Mouse (Mus musculus) small intestine, adult 2 months (tissue): ENCODE results near the gene Grk1. TPM values are rescaled to one million over a fixed set of nuclear protein-coding genes. Genes with fewer than 3 reads are reported as not detected.

ENCODE experiments used
- H3K27ac ChIP-seq: fragments of 200-500 bp; 2 replicates; pipeline ENCODE4 v1.5.1; 2012; ENCODE audit warnings: low read depth, low read length, control low read depth, inconsistent platforms; ENCODE audit not compliant: insufficient read depth
- H3K27me3 ChIP-seq: fragments of 200-500 bp; 2 replicates; pipeline ENCODE4 v1.6.1; 2012; ENCODE audit warnings: mild to moderate bottlenecking, moderate library complexity, low read length, inconsistent platforms; ENCODE audit not compliant: control insufficient read depth, insufficient read depth
- H3K36me3 ChIP-seq: fragments of 200-500 bp; 2 replicates; pipeline ENCODE4 v1.6.1; 2012; ENCODE audit warnings: mild to moderate bottlenecking, low read length, control low read depth, inconsistent platforms; ENCODE audit not compliant: control insufficient read depth, insufficient read depth
- H3K4me1 ChIP-seq: fragments of 200-500 bp; 2 replicates; pipeline ENCODE4 v1.6.1; 2012; ENCODE audit warnings: low read length, inconsistent platforms, mixed read lengths; ENCODE audit not compliant: control insufficient read depth, insufficient read depth, insufficient read length
- H3K4me3 ChIP-seq: fragments of 200-500 bp; 2 replicates; pipeline ENCODE4 v1.5.1; 2012; ENCODE audit warnings: low read depth, mild to moderate bottlenecking, control low read depth, inconsistent platforms, low read length, moderate library complexity
- CTCF ChIP-seq: fragments of 200-500 bp; IDR thresholded peaks from 2 replicates; pipeline ENCODE4 v1.5.1; 2012; ENCODE audit warnings: low read depth, mild to moderate bottlenecking, control low read depth, inconsistent platforms, low read length, moderate library complexity, mixed read lengths; ENCODE audit not compliant: insufficient replicate concordance, insufficient read length; ENCODE audit errors: extremely low read depth
- POLR2A ChIP-seq: fragments of 200-500 bp; IDR thresholded peaks from 2 replicates; pipeline ENCODE4 v1.6.1; 2012; ENCODE audit warnings: low read depth, mild to moderate bottlenecking, control low read depth, inconsistent platforms, low read length, moderate library complexity
- WGBS: fragments of 180-500 bp; shearing (Covaris S2); methylation state at CpG from one replicate; pipeline ENCODE4 v1.1.7; 2018; 5-methylcytosine and 5-hydroxymethylcytosine counted together
- polyA plus RNA-seq: library from polyadenylated mRNA; depleted of rRNA; stranded (reverse); fragments of >200 nt; gene quantifications from 2 replicates; pipeline ENCODE4 v1.2.3, GENCODE M21; 2012; rRNA removed

Gene Grk1
- not detected in 2 replicates for polyA plus RNA-seq

DNA sequence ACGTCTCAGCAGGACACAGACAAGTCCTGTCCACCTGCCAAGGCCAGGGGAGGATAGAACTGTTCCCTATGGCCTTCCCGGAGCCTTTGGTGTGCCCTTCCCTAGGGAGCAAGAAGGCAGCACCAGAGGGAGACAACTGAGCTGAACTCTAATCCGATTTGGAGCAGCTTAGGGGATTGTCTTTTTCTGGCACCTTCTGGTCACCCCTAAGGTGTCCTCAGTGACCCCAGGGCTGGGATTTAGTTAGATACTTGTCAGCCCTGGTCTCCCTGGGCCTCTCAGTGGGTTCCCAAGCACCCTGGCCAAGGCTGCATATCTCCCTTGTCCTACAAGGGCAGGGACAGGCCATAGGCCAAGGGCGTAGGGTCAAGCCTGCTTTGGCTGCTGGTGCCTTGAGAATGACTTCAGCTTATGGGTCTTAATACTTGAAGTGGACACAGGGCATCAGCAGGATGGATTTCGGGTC is at the start of gene Grk1:
TSS of gene Grk1 (plus strand) at position 416 of the 466 bp plus-strand sequence.
- 73% methylated on average over 5 of the region's 5 CpGs for WGBS
- H3K27ac ChIP-seq, result no peak within 1 kb of the TSS
- H3K4me3 ChIP-seq, result no peak within 1 kb of the TSS
- no peaks in the 10 kb centered on the region for H3K4me1 ChIP-seq
- no peaks in the 10 kb centered on the region for H3K36me3 ChIP-seq
- H3K27me3 ChIP-seq, result peaks cover 3% of the 10 kb centered on the region; the same call in 1 of the 2 replicates
- TF ChIP-seq POLR2A, result no peak
- TF ChIP-seq CTCF, result no peak

- no peak overlapping the region for H3K4me3 ChIP-seq
- TF ChIP-seq POLR2A (no peak), CTCF (no peak)
- no peak overlapping the region for H3K27ac ChIP-seq
- H3K36me3 ChIP-seq, result peaks cover 49% of the 10 kb centered on the region
- peaks cover 14% of the 10 kb centered on the region; the same call in 1 of the 2 replicates for H3K4me1 ChIP-seq
- H3K27me3 ChIP-seq, result no peaks in the 10 kb centered on the region
- 70% methylated on average over 6 of the region's 6 CpGs for WGBS
These were observed 48.7 kb upstream of the Grk1 start for GRCm38 (mm10) chr8:13356221-13356620.

DNA sequence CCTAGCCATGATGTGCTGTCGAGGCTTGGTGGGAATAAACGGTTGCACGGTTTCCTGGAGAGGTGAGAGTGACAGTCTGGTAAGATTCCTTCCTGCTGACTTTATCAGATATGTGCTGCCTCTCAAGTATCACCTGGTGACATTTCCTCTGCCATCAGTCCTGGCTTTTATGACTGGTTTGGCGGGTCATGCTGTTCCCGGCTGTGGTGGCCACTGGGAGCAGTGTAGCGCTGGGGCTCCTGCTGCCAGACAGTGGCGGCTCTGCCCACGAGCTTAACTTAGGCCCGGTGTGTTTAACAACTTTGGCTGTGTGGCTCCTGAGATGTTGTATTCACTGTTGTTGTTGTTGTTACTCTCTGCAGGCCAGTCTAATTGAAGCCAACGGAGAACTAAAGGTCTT is 48.2 kb upstream of the Grk1 start:
- no peak for TF ChIP-seq CTCF
- TF ChIP-seq POLR2A, result no peak
- peaks cover 10% of the 10 kb centered on the region; the same call in 1 of the 2 replicates for H3K4me1 ChIP-seq
- H3K27me3 ChIP-seq, result no peaks in the 10 kb centered on the region
- no peak overlapping the region for H3K4me3 ChIP-seq
- H3K36me3 ChIP-seq, result peaks cover 52% of the 10 kb centered on the region
- 39% methylated on average over 10 of the region's 10 CpGs for WGBS
- no peak overlapping the region for H3K27ac ChIP-seq

GRCm38 (mm10) chr8:13360213-13360612 is 44.7 kb upstream of the Grk1 start:
- H3K4me3 ChIP-seq, result no peak overlapping the region
- H3K4me1 ChIP-seq, result no peaks in the 10 kb centered on the region
- H3K27me3 ChIP-seq, result no peaks in the 10 kb centered on the region
- 87% methylated on average over 7 of the region's 7 CpGs for WGBS
- TF ChIP-seq POLR2A, result no peak
- TF ChIP-seq CTCF, result no peak
- peaks cover 64% of the 10 kb centered on the region for H3K36me3 ChIP-seq
- no peak overlapping the region for H3K27ac ChIP-seq

- Histone ChIP-seq H3K4me3 (no peak overlapping the region), H3K4me1 (no peaks in the 10 kb centered on the region), H3K27me3 (no peaks in the 10 kb centered on the region), H3K27ac (no peak overlapping the region), H3K36me3 (peaks cover 69% of the 10 kb centered on the region)
- WGBS, result 97% methylated on average over 6 of the region's 6 CpGs
- TF ChIP-seq CTCF (peak; percentile 43; the same call in 1 of the 2 replicates), POLR2A (no peak)
These were observed 43.0 kb upstream of the Grk1 start for GRCm38 (mm10) chr8:13361865-13362264.

DNA sequence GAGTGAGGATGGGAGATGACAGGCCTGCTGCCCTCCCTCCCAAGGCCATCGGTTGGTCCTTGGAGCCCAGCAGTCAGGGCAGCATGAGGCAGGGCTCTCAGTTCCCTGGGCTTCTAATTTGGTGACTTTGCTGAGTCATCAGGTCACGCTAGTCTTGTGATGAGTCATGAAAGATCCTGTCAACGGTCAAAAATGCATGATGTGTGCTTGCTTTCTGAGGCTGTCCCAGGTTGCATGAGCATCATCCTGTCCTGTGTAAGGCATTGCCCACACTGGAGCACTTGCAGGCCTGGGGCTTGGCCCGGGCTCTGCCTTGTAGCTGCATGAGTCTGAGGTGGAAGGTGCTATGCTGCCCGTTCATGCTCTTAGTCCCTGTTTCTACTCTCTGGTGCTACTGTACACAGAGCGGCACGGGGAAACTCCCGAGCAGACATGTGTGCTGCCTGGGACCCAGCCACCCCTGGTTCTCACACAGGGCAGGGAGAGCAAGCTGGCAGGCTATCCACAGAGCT is 31.7 kb upstream of the Grk1 start:
- no peaks in the 10 kb centered on the region for H3K27me3 ChIP-seq

DNA sequence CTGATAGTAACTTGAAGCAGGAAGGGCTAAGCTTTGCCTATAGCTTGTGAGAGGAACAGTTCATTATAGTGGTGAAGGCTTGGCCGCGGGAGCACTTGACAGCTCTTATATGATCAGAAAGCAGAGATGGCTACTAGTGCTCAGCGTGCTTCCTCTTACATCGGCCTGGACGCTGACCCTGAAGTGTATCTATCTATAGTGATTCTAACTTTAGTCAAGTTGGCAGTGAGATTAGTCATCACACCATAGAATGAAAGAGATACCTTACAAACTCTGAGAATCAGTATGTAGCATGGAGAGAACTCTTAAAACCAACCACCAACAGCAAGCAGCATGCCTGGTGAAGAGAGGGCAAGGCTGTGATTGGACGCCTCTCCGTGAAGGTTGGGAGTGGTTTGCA is 23.3 kb upstream of the Grk1 start:
- Histone ChIP-seq H3K36me3 (peaks cover 19% of the 10 kb centered on the region), H3K4me3 (no peak overlapping the region), H3K27ac (no peak overlapping the region), H3K27me3 (no peaks in the 10 kb centered on the region), H3K4me1 (no peaks in the 10 kb centered on the region; the same call in 1 of the 2 replicates)
- WGBS, result 86% methylated on average over 7 of the region's 7 CpGs
- TF ChIP-seq CTCF (no peak), POLR2A (no peak)

More for the DNA sequence above, 31.7 kb upstream of the Grk1 start:
- H3K4me1 ChIP-seq, result no peaks in the 10 kb centered on the region
- TF ChIP-seq CTCF (no peak), POLR2A (no peak)
- H3K4me3 ChIP-seq, result no peak overlapping the region
- H3K27ac ChIP-seq, result no peak overlapping the region
- 77% methylated on average over 8 of the region's 8 CpGs for WGBS
- H3K36me3 ChIP-seq, result peaks cover 71% of the 10 kb centered on the region

DNA sequence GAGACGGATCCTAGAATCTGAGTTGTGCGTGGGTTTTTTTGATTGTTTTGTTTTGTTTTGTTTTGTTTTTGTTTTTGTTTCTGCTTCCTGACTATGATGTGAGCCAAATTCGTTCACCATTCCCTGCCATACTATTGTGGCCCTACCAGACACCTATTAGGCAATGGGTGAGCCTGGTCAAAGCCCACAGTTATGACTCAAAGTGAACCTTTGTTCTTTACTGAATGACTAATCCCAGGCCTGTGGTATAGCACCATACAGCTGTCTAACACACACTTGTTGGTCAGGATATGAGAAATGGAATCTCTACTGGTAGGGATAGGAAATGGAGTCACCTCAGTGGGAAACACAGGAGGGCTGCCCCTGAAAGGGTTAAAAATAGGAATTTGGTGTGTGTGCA is 22.3 kb upstream of the Grk1 start:
- no peak overlapping the region for H3K27ac ChIP-seq
- no peaks in the 10 kb centered on the region for H3K27me3 ChIP-seq
- H3K36me3 ChIP-seq, result peaks cover 14% of the 10 kb centered on the region
- no peaks in the 10 kb centered on the region; the same call in 1 of the 2 replicates for H3K4me1 ChIP-seq
- H3K4me3 ChIP-seq, result no peak overlapping the region
- TF ChIP-seq POLR2A (no peak), CTCF (no peak)
- 73% methylated on average over 3 of the region's 3 CpGs for WGBS
